Mouse (Mus musculus): ENCODE measurements around the gene Mbip.

Mbip gene

GRCm38 (mm10) chr12:56345367-56346089 is at the start of gene Mbip:
Gene Mbip, minus strand, starts transcription at chr12:56345894.
- peak; percentile 100 for DNase-seq (ENCODE audit: extremely low spot score, low read depth, low spot score)

DNA sequence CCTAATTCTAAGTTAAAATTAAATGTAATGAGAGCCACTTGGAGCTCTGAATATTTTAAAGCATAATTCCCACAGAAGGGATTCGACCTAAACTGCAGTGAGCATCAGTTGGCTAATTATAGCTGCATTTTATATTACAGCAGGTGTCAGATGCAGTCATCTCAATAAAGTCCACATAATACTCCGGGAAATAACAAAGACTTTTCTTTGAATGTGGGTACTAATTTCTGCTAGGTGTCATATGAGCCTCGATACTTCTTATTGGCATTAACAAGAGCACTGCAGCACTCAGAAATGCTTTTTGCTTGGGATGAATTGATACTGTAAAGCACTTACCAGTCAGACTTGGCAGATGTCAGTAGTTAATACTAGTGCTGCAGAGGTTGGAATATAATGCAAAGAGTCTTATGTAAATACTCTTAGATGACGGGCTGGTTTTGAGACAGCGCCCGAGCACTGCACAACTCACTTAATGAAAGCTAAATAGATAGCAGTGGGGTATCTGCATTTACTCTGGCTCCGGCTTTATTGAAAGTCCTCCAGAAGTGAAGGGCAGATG is 42.0 kb upstream of the Mbip start:
- DNase-seq (ENCODE audit: extremely low spot score, low read depth, low spot score), result no peak

- DNase-seq (ENCODE audit: extremely low spot score, low read depth, low spot score), result no peak
Measured at GRCm38 (mm10) chr12:56386955-56387646, 41.4 kb upstream of the Mbip start.

DNA sequence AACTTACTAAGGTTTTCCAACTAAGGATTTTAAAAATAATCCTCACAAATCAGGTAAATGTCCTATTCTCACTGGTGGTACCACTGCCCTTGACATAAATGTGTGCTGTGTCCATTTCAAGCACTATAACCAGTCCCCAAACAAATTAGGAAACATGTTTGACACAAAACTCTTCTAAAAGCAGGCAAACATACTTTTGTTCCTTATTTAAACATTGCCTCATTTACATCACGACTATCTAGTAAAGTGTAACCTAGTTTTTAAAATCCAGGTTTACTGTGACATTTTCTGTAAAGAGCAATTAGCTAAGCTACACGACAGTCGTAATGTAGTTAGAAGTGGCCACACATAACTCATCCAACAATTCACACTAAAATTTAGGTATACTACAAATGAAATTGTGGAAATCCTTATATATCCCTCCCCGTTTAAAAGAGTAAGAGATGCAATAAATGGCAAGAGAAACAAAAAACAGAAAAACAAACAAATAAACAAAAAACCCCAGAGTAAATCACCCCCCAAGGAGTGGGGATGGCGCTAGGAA is 851 bp downstream of the Mbip start:
- peak; percentile 8 for DNase-seq (ENCODE audit: extremely low spot score, low read depth, low spot score)

DNA sequence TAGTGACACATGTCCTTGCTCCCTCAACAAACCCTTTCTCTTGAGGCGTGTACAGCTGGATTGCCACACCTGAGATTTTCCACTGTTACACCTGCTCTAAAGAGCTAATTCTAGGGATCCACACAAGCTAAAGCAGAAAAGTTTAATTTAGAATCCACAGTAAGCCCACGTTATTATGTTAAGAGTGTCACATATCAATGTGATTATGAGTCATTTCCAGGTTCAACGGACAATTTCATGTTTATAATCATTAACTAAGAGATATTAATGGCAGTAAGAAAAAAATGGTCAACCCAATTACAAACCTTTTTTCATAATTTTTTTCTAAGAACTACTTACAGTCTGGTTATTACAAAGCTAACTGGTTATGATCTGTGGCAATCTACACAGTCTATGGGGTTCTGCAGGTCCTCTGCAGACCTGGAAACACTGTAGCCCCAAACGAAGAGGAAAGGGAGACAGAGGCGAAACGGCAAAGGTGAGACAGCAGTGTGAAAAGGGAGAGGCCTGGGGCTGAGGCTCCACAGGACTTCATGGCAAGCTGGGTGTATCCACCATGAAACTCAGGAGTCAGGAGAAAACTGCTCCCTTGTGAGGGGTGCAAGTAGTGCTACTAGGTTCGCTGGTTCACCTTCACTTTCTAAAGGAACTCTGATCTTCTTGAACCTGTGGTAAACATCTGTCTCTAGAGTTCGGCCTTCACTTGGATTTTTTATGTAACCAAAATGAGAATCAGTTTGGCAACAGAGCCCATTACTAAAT is 6.2 kb downstream of the Mbip start:
- no peak for DNase-seq (ENCODE audit: extremely low spot score, low read depth, low spot score)

DNA sequence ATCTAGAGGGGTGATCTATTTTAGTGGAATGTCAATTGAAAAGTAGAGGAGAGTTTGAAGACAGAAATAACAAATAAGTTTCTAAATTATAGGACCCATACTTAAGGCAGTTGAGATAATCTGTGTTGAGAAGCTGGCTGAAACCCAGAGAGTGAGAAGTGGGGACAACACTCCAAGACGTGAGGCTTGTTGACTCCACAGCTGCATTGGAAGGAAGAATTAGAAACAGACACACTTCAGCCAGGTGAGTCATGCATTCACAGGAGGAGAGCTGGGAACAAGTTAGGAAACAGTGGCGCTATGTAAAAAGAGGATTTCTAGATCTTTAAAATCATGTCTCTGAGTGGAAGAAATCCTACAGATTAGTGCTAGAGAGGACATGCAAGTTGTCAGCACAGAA is 12.2 kb downstream of the Mbip start:
- DNase-seq (ENCODE audit: extremely low spot score, low read depth, low spot score), result no peak

DNA sequence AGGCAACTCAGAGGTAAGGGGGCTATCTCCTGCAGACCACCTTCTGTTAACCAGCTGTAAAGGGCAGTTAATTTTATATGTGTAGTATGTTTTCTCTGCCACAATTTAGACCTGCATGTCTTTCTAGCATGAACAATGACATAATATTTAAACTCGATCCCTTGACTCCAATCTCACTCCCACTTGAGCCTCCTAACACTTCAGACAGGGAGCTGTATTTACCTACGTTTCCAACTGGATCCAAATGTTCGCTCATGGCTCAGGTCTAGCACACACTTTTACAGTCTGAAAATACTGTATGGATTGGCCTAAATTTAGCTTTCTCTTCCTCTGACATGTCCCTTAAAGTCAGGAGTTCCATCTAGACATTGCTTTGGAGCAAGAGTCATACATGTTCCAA is 13.2 kb downstream of the Mbip start:
- DNase-seq (ENCODE audit: extremely low spot score, low read depth, low spot score), result no peak

DNA sequence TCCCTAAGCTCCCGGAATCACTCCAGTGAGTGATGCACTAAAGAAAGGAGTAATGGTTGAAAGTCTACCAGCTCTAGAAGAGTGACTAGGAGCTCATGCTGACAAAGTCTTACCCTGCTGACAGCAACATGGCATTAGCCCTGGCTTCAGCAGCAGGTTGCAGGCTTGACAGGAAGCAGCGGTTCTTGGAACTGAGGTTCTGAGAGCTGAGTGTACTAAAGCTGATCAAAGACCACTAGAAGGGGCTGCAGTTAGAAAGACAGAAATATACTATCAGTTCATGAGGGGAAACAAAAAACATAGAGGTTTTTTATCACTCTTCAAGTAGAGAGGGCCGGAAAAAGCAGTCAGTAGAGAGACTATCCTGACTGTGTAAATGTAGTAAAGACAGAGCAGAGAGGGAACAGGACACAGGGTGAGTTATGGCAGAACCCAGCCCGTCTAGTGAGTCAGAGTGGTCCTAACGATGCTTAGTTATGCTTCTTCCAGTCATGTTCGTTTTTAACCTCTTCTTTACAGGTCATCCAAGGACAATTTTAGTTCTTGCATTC is 18.2 kb downstream of the Mbip start:
- no peak for DNase-seq (ENCODE audit: extremely low spot score, low read depth, low spot score)

GRCm38 (mm10) chr12:56325851-56326250 is 19.8 kb downstream of the Mbip start:
- DNase-seq (ENCODE audit: extremely low spot score, low read depth, low spot score), result no peak

DNA sequence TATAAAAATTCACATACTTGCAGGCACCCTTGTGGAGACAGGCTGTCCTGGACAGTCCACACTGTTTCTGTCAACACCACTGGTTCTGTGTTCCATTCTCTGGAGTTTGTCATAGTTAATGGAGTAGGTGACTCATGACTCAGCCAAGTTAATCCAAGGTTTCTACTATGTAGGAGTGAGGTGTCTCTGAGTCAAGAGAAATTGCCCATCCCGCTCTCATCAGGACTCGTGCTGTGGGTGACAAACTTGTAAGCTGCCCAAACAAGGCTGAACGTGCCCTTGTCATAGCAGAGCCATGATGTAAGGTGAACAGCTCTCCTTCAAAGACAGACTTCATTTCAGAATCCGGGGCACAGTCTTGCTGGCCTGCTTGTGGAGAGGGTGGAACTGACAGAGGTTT is 26.8 kb downstream of the Mbip start:
- no peak for DNase-seq (ENCODE audit: extremely low spot score, low read depth, low spot score)

DNA sequence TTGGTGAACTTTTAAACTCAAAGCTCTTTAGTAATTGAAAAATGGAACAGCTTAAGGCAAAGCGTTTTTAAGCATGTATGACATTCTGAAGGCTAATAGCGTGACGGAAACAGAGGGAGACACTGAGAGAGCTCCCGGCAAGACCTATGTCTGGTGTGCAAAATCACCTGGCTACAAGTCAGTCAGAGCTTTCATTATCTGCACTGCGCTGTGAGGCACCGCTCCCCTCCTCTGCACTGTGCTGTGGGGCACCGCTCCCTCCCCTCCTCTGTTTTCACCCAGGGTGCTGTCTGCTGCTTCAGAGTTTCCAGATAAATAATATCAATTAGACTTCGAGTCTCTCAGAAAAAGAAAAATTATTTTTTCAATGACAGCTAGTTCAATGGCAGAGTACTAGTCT is 27.6 kb downstream of the Mbip start:
- no peak for DNase-seq (ENCODE audit: extremely low spot score, low read depth, low spot score)

GRCm38 (mm10) chr12:56305758-56306157 is 39.9 kb downstream of the Mbip start:
- no peak for DNase-seq (ENCODE audit: extremely low spot score, low read depth, low spot score)

GRCm38 (mm10) chr12:56302321-56303017 is 43.2 kb downstream of the Mbip start:
- no peak for DNase-seq (ENCODE audit: extremely low spot score, low read depth, low spot score)

DNA sequence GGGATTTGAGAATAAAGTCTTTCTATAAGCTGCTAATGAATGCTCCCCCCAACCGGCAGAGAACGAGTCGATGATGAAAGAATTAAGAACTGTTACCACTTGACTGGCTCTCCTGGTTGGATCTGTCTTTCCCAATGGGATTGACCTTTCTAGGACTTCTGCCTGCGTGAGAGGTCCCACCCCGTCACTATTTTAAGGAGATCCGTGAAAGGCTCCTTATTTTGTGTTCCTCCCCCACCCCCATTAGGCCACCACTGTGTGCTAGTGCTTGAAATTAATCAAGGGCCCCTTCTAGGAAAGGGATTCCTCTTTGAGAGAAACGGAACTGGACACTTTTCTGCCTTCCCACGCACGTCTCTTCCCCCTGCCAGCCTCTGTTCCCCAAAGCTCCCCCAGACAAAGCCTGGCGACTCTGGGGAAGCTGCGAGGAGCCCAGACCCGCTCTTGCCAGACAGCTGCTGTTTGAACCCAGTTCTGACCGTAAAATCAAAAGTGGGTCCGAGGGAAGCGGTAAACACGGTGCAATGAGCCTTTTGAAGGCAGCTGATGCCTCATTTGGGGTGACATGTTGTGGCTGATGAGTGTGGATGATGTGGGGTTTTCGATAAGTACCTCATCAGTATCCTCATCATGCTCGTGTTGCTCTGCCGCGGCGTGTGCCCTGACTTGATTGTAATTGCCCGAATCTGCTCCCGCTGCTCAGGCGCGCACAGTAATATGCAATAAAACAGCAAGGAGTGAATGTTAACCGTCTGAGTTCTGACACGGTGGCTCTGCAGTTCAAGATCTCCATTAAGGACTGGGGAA is 44.0 kb downstream of the Mbip start:
- DNase-seq (ENCODE audit: extremely low spot score, low read depth, low spot score), result no peak

DNA sequence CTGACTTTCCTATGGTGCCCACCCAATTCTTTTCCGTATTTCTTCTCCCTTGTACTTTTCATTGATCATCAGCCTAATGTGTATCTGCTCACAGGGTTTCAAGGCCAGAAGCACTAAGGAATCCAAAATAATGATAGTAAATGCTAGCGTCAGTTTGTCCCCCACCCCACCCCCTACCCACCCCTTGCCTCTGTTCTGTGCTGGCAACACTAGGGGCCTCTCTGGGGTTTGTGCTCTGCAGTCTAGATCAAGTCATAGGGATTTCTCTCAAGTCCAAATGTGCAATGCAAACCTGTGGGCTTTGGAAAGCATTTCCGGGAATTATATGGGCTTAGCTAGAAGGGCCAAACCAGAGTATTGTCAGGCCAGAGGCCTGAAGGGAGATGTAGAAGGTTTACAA is 46.1 kb downstream of the Mbip start:
- DNase-seq (ENCODE audit: extremely low spot score, low read depth, low spot score), result no peak

DNA sequence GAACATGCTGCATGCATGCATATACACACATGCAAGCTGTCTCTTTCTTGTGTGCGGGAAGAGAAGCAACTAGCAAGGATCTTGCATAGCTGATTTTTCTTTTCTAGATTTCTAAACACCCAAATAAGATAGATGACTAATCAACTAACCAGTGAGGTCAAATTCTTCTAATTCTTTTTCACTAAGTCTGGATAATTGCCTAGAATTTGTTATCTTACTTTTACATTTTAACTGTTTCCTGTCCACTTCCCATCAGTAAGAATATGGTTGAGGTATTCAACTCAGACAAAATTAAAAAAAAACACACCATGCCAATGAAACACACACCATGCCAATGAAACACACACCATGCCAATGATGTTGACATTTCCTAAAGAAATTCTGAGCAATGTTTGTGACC is 46.8 kb downstream of the Mbip start:
- DNase-seq (ENCODE audit: extremely low spot score, low read depth, low spot score), result no peak

- no peak for DNase-seq (ENCODE audit: extremely low spot score, low read depth, low spot score)
Measured at GRCm38 (mm10) chr12:56297921-56298830, 47.5 kb downstream of the Mbip start.

GRCm38 (mm10) chr12:56297099-56297498 is 48.6 kb downstream of the Mbip start:
- no peak for DNase-seq (ENCODE audit: extremely low spot score, low read depth, low spot score)

GRCm38 (mm10) chr12:56296524-56296923 is 49.2 kb downstream of the Mbip start:
- DNase-seq (ENCODE audit: extremely low spot score, low read depth, low spot score), result no peak
